Mouse (Mus musculus) embryo, embryonic 10 days (tissue): ENCODE data around the gene Pnmal1.
"Not testable (repeated sequence)": the region's sequence is repeated elsewhere in the genome, so short reads cannot be mapped to it uniquely, and the experiment has no call there.

Experiments
- DNase-seq: peaks from one replicate; pipeline ENCODE4 v3.0.0-alpha.2; 2015; ENCODE audit warnings: low spot score

Pnmal1 gene

DNA sequence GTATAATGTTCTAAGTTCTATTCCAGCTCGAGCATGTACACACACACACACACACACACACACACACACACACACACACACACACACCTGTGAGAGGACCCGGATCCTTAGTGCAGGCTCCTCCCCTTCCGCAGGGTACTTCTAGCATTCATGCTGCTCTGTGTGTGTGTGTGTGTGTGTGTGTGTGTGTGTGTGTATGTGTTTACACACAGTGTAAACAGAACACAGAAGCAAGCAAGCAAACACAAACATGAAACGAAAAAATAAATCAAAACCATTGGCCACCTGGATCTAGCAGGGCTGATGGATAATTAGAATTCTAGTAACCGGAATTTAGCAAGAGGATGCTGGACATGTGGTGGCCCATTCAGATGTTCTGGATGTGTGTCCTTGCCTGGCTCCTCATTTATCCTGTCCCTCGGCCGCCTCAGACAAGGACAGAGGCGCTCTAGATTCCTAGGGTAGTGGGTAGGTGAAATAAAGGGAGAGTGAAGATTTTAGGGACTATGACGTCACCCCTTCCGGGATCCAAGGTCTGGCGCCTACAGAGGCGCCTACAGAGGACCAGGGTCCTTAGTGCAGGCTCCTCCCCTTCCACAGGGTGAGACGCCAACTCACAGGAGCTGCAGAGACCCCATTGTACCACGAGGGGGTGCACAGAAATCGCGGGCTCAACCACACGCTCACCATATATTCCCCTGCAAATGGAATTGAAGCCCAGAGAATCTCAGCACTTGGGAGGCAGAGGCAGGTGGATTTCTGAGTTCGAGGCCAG is 8.4 kb upstream of the Pnmal1 start:
- DNase-seq = peak; percentile 90

DNA sequence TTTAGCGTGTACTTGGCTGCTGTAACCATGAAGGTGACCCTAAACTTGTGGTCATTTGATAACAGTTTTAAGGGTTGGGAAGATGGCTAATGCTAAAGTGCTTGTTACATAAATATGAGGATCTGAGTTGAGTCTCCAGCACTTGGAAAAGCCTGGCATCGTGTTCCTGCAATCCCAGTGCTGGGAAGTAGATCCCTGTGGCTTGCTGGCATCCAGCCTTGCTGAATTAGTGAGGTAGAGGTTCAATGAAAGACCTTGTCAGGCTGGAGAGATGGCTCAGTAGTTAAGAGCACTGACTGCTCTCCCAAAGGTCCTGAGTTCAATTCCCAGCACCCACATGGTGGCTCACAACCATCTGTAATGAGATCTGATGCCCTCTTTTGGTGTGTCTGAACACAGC is 5.7 kb upstream of the Pnmal1 start:
- DNase-seq = not testable (repeated sequence)

DNA sequence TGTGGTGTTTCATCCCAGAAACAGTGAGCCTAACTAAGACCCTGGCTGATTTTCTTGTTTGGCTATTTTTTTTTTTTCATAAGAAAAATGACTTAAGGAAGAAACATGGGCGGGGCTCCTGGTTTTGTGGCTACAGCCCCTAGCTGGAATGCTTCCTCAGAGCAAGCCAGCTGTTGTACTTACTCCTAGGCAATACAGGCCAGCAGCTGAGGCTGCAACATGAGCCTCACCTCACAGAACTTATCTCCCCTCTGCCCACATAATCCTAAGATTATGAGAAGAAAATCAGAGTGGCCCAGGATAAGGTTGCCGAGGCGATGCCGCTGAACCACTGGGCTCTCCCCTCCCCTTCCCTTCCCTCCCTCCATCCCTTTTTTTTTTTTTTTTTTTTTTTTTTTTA is 3.8 kb upstream of the Pnmal1 start:
- DNase-seq = no peak

DNA sequence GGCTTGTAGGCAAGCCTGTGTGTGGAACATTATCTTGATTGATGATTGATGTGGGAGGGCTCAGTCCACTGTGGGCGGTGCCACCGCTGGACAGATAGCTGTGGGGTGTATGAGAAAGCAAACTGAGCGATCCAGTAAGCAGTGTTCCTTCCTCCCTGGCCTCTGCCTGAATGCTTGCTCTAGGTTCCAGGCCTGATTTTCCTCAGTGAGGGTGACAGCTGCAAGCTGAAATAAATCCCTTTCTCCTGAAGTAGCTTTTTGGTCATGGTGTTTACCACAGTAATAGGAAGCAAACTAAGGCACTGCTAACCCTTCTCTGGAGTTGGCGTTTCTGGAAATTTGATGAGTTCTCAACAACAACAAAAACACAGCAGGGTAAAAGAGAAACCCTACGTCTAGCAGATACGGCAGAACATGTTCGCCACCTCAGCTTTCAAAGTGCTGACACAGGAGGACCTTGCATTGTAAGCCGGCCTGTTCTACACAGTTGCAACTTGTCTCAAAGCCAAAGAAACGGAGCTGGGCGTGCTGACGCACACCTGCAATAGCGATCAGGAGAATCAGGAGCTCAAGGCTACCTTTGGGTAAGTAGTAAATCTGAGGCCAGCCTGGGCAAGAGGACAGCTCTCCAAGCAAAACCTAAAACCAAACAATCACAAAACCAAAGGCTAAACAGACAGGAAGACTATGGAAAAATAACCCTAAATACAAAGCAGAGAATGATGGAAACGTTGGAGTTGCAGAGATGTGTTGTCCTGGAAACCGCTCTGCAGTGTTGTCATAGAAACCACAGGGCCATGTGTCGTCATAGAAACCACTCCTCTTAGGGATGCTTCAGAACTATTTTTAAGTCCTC is 2.8 kb upstream of the Pnmal1 start:
- peak; percentile 45 for DNase-seq

GRCm38 (mm10) chr7:16961678-16962077 is 2.2 kb downstream of the Pnmal1 start:
- no peak for DNase-seq

- DNase-seq = no peak
Measured at GRCm38 (mm10) chr7:16968414-16968813, 8.9 kb downstream of the Pnmal1 start.

GRCm38 (mm10) chr7:16971160-16971559 is 11.7 kb downstream of the Pnmal1 start:
- no peak for DNase-seq

DNA sequence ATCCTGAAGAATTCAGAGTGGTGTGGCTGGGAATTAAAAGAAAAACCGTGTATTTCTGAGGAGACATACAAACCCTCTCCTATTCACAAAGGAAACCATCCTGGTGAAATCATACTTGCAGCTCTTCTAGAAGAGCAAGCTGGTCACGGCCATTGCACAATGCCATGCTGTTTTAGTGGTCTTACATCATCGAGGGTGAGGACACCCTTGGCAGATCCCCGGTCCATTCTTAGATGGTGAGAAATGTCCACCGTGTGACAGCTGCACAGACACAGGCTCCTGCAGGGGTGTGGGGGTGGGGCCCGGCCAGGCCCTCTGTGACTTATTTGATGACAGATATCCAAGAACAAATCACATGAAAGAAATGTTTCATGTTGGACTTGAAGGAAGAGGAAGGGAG is 14.5 kb downstream of the Pnmal1 start:
- DNase-seq = no peak

- no peak for DNase-seq
Measured at GRCm38 (mm10) chr7:16976298-16976697, 16.8 kb downstream of the Pnmal1 start.

DNA sequence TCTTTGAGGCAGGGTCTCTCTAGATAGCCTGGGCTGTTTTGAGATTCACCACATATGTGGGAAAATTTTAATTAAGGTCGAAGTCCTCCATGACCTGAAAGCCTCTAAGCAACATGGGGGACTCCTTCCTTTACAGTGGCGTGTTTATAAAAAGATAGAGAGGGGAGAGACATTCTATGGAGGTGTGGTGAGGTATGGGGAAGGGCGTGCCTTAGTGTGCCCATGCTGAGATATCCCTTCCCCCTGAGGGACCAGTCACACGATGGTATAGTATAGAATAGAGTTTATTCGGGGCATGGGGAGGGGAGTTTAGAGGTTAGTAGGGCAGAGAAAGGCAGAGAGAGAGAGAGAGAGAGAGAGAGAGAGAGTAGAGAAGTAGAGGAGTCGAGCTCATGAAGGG is 18.7 kb downstream of the Pnmal1 start:
- no peak for DNase-seq

GRCm38 (mm10) chr7:16978593-16978992 is 19.1 kb downstream of the Pnmal1 start:
- DNase-seq = no peak

- DNase-seq = peak; percentile 54
Measured at GRCm38 (mm10) chr7:16980348-16980747, 20.9 kb downstream of the Pnmal1 start.

DNA sequence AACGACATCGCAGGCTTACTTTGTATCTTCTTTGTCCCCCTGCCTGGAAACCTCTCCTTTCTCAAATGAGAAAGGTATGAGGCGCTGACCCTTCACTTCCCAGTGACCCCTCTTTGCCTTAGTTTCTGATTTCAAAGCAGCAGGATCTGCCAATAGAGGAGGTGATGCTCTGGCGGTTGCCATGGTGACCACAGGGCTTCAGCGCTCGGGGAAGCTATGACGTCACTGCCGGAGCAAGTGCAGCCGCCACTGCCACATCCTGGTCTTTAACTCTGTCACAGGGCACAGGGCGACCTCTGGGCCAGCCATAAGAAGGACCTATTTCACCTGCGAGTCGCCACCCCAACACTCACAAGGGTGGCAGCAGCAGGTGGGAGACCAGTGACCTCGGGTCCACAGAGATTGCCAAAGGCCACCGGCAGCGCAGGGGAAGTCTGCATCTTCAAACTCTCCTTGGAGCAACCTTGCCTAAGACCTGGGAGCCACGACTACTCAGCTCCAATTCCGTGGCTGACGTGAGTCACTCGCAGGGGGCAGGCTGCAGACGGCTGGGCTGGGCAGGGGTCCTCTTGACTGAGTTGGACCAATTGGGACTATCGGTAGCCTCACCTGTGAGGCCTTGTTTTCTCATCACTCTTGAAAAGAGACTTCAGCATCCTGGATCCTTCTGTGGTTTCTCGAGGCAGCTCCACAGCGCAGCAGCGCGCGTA is 23.5 kb downstream of the Pnmal1 start, which contains the start of gene Gm42372:
TSS of gene Gm42372 (plus strand) at position 228 of the 710 bp plus-strand sequence.
- DNase-seq = peak; percentile 96

DNA sequence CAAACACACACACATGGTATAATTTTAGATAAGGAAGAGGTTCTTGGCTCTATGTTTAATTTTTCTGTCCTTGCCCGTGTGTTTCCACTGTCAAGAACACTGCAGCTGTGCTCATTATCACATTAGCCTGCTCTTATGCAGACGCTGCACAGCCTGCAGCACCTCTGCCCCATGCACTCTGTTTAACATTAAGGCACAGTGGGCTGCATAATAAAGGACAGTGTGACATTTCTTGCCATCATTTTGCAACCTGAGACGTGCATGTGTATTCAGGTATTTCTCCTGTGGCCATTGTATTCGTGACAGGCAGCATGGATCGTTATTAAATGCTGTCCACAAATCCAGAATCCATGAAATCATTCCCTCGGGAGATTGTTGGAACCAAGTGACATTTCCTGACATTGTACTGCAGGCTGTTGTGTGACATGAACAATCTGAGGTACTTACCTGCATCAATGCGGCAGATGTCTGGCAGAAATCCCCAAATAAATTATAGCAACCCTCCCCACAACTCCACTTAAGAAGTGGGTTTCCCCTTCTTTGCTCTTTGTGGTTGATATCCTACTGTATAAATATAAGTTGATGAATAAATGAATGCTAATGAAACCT is 28.2 kb downstream of the Pnmal1 start:
- DNase-seq = no peak

- no peak for DNase-seq
Measured at GRCm38 (mm10) chr7:16988405-16988804, 28.9 kb downstream of the Pnmal1 start.

- DNase-seq = peak; percentile 21
Measured at GRCm38 (mm10) chr7:16990006-16990744, 30.7 kb downstream of the Pnmal1 start.

GRCm38 (mm10) chr7:16991681-16992450 is 32.4 kb downstream of the Pnmal1 start:
- peak; percentile 85 for DNase-seq

DNA sequence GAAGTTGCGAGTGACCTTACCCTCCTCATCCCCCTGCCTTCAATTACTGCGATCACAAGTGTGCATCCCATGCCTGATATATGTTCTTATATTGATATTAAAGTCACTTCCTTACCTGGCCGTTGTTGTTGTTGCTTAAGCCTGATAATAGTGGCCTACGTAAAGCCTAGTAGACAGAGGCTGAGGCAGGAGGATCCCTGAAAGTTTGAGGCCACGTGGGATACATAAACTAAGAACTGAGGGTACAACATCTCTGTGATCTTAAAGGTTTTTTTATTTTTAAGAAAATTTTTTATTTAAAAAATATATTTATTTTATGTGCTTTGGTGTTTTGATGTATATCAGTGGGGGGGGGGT is 33.0 kb downstream of the Pnmal1 start, which contains the start of gene Ccdc8:
TSS of gene Ccdc8 (plus strand) at position 258 of the 357 bp plus-strand sequence.
- no peak for DNase-seq

GRCm38 (mm10) chr7:16993651-16994399 is 34.3 kb downstream of the Pnmal1 start:
- DNase-seq = peak; percentile 88

- DNase-seq = no peak
Measured at GRCm38 (mm10) chr7:16994400-16994799, 34.9 kb downstream of the Pnmal1 start.
